Mouse (Mus musculus) heart, postnatal 0 days (tissue): ENCODE data around the gene Rhoc.

Experiments
- CTCF ChIP-seq: IDR thresholded peaks from 2 replicates; pipeline ENCODE4 v1.5.1; 2016; ENCODE audit warnings: antibody characterized with exemption, control low read depth, low read depth
- EP300 ChIP-seq: IDR thresholded peaks from 2 replicates; pipeline ENCODE4 v1.6.1; 2016; ENCODE audit warnings: antibody characterized with exemption, low read depth

DNA sequence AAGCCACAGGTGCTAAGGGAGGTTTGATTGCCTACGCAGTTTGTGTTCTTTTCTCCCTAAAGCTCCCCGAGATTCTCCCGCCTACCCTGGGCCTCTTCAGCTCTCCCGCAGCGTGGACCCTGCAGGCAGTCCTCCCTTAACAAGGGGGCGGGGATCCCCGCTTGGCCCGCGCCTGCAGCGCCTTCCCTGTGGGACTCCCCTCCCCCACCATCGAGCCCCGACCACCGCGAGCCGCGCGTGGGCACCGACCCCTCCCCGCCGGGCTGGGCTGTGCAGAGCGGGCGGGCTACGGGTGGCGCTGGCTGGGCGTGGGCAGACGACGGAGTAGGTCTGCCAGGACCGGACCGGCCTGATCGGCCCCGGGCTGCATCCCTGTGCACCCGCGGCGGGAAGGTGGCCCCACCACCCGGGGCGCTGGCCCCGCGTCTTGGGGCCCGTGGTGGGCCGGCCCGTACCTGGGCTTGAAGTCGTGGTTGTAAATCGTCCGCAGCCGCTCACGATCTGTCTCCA, 29.4 kb downstream of the Rhoc start:
- TF ChIP-seq CTCF: no peak
- no peak for TF ChIP-seq EP300
